Mouse (Mus musculus): Measurements from ENCODE around the gene Sall1. TPM values are rescaled to one million over a fixed set of nuclear protein-coding genes. Genes with fewer than 3 reads are reported as not detected.
A peak's percentile ranks its signal among the peaks of the same experiment; 100 is the strongest.

The Sall1 gene
- polyA plus RNA-seq, 1 experiment from 2014 or later: 5.3 TPM

DNA sequence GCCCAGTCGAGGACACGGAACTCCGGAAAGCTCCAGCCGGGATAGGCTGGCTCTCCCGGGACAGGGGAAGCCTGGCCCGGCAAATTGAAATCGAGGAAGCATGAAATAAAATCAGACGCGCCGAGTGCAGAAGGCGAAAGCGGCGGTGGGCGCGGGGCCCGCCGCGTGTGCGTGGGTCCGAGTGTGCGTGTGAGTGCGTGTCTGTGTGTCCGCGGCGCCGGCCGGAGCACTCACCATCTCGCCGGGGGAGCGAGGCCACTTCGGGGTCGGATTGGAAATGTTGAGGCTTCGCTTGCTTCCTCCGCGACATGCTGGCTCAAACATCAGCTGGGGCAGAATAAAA is 1.9 kb downstream of the Sall1 start:
- H3K4me2 ChIP-seq (ENCODE audit: low read length): peak overlapping the region; percentile 89
- ATAC-seq: no peak
- WGBS: 0% methylated on average over 35 of the region's 35 CpGs
- no peaks in the 10 kb centered on the region for H3K36me3 ChIP-seq (ENCODE audit: control insufficient read depth, insufficient read depth, low read length)
- H3K27ac ChIP-seq (ENCODE audit: low read depth, low read length): peak overlapping the region; percentile 78
- peaks cover 31% of the 10 kb centered on the region for H3K4me1 ChIP-seq (ENCODE audit: control insufficient read depth, insufficient read depth, low read depth, low read length)
- H3K27me3 ChIP-seq (replicated peaks; ENCODE audit: control insufficient read depth, insufficient read depth, low read length): peaks cover 8% of the 10 kb centered on the region
- H3K9me3 ChIP-seq (ENCODE audit: control insufficient read depth, low read length): no peaks in the 10 kb centered on the region
- H3K4me3 ChIP-seq (ENCODE audit: low read length): peak overlapping the region; percentile 53
- peak overlapping the region; percentile 61 for H3K9ac ChIP-seq (ENCODE audit: low read depth, low read length)

DNA sequence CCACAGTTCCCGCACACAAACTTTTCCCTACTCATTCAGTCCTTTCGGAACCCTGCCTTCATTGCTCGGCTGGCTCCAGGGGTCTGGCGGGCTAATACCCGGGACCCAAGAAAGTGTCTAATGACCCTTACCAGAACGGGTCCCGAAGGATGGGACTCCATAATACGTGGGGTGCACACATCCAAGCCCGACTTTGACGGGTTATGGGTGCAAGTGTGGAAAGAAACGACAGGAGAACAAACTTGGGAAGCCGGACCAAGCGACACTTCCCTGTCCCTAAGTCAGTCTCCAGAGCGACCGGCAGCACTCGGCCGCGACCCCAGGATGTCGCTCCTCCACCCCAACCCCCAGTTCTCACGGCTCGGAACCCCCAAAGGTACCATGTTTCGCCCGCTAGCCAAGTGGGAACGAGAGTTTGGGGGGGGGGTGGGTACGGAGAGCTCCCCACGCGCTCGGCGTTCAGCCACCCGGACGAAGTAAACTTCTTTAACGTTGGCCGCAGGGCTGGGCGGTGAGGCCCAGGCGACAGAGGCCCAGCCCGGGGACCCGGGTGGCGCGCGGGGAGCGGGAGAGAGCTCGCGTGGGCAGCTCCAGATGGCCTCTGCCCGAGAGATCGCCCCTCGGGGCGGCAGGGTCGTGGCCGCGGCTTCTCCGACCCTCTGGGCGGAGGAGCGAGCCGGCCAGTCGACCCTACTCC is 2.4 kb downstream of the Sall1 start:
- H3K27ac ChIP-seq (ENCODE audit: low read depth, low read length): peak overlapping the region; percentile 78
- ATAC-seq: no peak
- H3K4me1 ChIP-seq (ENCODE audit: control insufficient read depth, insufficient read depth, low read depth, low read length): peaks cover 28% of the 10 kb centered on the region
- H3K36me3 ChIP-seq (ENCODE audit: control insufficient read depth, insufficient read depth, low read length): no peaks in the 10 kb centered on the region
- no peaks in the 10 kb centered on the region for H3K9me3 ChIP-seq (ENCODE audit: control insufficient read depth, low read length)
- peaks cover 9% of the 10 kb centered on the region for H3K27me3 ChIP-seq (replicated peaks; ENCODE audit: control insufficient read depth, insufficient read depth, low read length)
- H3K9ac ChIP-seq (ENCODE audit: low read depth, low read length): peak overlapping the region; percentile 61
- under 1% methylated on average over 55 of the region's 55 CpGs for WGBS
- H3K4me3 ChIP-seq (ENCODE audit: low read length): peak overlapping the region; percentile 53
- H3K4me2 ChIP-seq (ENCODE audit: low read length): peak overlapping the region; percentile 89

DNA sequence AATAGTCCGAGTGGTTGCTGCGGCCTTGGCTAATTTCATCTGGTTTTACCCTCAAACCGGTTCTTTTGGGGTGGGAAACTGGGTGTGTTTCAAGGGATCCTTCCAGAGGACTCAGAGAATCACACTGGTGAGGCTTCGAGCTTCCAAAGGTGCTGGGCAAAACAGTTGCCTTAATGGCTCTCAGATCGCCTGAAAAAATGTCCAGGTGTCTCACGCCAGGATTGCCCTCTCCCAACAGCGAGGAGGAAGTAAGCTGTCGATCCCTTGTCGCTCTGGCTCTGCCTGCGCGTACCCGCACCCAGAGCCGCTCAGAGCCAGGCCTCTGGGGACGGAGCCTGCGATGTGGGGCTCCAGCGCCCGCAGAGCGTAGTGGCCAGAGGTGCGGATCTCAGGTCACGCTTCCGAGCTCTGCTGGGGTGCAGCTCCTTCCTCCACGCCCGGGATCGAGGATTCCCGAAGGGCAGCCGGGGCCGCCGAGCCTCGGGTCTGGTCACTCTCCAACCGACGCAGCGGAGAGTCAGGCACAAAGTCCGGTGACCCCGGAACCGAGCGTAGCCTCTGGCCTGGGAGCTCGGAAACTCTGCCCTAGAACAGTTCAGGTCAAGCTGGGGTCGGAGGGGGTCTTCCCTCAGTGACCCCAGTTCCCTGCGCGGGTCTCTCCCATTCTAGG is 3.1 kb downstream of the Sall1 start:
- 3% methylated on average over 36 of the region's 40 CpGs for WGBS
- H3K4me2 ChIP-seq (ENCODE audit: low read length): peak overlapping the region; percentile 89
- peak overlapping the region; percentile 78 for H3K27ac ChIP-seq (ENCODE audit: low read depth, low read length)
- no peaks in the 10 kb centered on the region for H3K9me3 ChIP-seq (ENCODE audit: control insufficient read depth, low read length)
- peaks cover 28% of the 10 kb centered on the region for H3K4me1 ChIP-seq (ENCODE audit: control insufficient read depth, insufficient read depth, low read depth, low read length)
- H3K4me3 ChIP-seq (ENCODE audit: low read length): peak overlapping the region; percentile 53
- peak overlapping the region; percentile 61 for H3K9ac ChIP-seq (ENCODE audit: low read depth, low read length)
- H3K36me3 ChIP-seq (ENCODE audit: control insufficient read depth, insufficient read depth, low read length): no peaks in the 10 kb centered on the region
- peaks cover 9% of the 10 kb centered on the region for H3K27me3 ChIP-seq (replicated peaks; ENCODE audit: control insufficient read depth, insufficient read depth, low read length)
- ATAC-seq: no peak

DNA sequence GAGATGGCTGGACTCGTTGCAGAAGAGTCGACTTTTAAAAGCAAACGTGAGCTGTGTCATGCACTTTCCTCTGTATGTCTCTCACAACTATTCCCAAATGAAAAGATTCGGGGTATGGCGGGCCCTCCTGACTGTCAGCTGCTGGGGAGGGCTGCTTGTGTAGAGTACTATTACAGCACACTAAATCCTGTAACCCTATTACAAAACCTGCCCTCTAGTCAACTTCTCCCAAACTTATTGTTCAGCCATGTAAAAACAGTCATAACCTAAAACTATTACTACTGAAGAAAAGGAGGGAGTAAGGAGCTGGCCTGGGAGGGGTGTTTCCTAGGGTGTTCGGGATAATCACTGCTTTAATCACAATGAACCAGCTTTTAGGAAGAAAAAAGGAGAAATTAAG is 4.1 kb downstream of the Sall1 start:
- H3K27me3 ChIP-seq (replicated peaks; ENCODE audit: control insufficient read depth, insufficient read depth, low read length): peaks cover 9% of the 10 kb centered on the region
- H3K4me3 ChIP-seq (ENCODE audit: low read length): peak overlapping the region; percentile 25
- peak overlapping the region; percentile 41 for H3K4me2 ChIP-seq (ENCODE audit: low read length)
- no peak overlapping the region for H3K9ac ChIP-seq (ENCODE audit: low read depth, low read length)
- no peaks in the 10 kb centered on the region for H3K9me3 ChIP-seq (ENCODE audit: control insufficient read depth, low read length)
- 22% methylated on average over 6 of the region's 6 CpGs for WGBS
- H3K27ac ChIP-seq (ENCODE audit: low read depth, low read length): no peak overlapping the region
- H3K36me3 ChIP-seq (ENCODE audit: control insufficient read depth, insufficient read depth, low read length): no peaks in the 10 kb centered on the region
- no peak for ATAC-seq
- H3K4me1 ChIP-seq (ENCODE audit: control insufficient read depth, insufficient read depth, low read depth, low read length): peaks cover 27% of the 10 kb centered on the region

DNA sequence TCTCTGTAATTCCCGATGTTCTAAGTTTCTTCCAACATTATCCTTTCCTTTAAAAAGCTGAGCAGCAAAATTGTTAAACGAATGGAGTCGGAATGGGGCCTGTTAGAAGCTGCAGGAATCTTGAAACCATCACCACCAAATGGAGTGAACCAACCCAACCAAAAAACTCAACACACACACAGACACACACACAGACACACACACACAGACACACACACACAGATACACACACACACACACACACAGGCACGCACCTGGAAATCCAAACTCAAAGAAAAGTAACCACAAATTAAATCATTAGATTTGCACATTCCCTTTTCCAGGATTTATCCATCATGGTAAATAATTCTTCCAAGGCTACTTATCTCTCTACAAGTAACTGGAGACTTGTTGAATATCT is 5.0 kb downstream of the Sall1 start:
- Histone ChIP-seq H3K4me1 (ENCODE audit: control insufficient read depth, insufficient read depth, low read depth, low read length) (peaks cover 25% of the 10 kb centered on the region), H3K9me3 (ENCODE audit: control insufficient read depth, low read length) (no peaks in the 10 kb centered on the region), H3K27ac (ENCODE audit: low read depth, low read length) (no peak overlapping the region), H3K36me3 (ENCODE audit: control insufficient read depth, insufficient read depth, low read length) (no peaks in the 10 kb centered on the region), H3K27me3 (replicated peaks; ENCODE audit: control insufficient read depth, insufficient read depth, low read length) (peaks cover 11% of the 10 kb centered on the region), H3K4me2 (ENCODE audit: low read length) (no peak overlapping the region; the same call in 1 of the 2 replicates), H3K4me3 (ENCODE audit: low read length) (no peak overlapping the region), H3K9ac (ENCODE audit: low read depth, low read length) (no peak overlapping the region)
- no peak for ATAC-seq
- 54% methylated on average over 4 of the region's 4 CpGs for WGBS

DNA sequence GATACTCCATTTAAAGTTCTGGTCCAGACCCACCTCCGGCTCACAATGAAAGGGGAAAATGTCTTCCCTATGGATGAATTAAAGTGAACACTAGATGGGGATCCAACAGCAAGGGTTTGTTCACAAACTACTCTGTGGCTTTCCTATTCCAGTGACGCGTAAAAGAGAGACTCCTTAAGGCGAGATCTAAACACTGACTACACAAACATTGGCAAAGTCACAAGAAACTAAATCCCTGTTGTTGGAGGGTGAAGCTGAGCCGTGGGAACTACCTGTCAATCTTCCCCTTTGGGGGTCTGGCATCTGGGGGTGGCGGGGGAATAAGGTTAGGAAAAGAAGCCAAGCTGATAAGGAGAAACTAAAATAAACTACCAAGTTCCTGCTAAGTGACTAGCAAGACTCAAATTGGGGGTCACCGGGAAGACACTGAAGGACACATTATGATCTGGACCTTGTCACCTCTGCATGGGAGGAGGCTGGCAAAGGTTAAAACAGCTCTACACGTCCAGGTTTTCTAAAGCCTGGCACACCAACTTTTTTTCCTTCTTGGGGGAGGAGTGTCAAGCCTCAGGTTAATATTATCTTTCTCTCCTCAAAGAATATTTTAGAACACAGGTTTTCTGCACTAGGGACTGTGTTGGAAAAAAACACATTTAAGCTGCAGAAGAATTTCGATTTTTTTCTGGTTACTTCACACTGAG is 6.3 kb downstream of the Sall1 start:
- H3K4me1 ChIP-seq (ENCODE audit: control insufficient read depth, insufficient read depth, low read depth, low read length): peaks cover 13% of the 10 kb centered on the region

DNA sequence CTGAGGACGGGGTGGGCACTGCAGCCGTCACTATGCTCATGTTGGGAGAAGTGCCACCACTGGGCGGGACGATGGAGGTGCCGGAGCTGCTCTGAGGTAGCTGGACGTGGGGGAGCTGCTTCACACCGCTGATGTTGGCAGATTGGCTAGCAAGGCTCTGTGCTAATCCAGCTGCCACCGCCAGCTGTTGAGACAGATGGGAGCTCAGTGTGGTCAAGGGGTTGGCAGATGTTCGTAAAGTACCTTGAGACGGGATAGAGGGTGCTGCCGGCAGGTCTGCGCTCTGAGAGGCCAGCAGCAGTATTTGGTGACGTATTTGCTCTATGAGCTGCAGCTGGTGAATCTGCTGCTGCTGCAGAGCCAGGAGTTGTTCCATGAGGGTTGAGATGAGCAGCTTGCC is 11.6 kb downstream of the Sall1 start:
- H3K27ac ChIP-seq (ENCODE audit: low read depth, low read length): no peak overlapping the region
- H3K9ac ChIP-seq (ENCODE audit: low read depth, low read length): no peak overlapping the region
- H3K4me1 ChIP-seq (ENCODE audit: control insufficient read depth, insufficient read depth, low read depth, low read length): no peaks in the 10 kb centered on the region
- no peak for ATAC-seq
- H3K9me3 ChIP-seq (ENCODE audit: control insufficient read depth, low read length): no peaks in the 10 kb centered on the region
- H3K36me3 ChIP-seq (ENCODE audit: control insufficient read depth, insufficient read depth, low read length): no peaks in the 10 kb centered on the region
- H3K27me3 ChIP-seq (replicated peaks; ENCODE audit: control insufficient read depth, insufficient read depth, low read length): peaks cover 9% of the 10 kb centered on the region
- no peak overlapping the region for H3K4me3 ChIP-seq (ENCODE audit: low read length)
- WGBS: 85% methylated on average over 13 of the region's 13 CpGs
- no peak overlapping the region for H3K4me2 ChIP-seq (ENCODE audit: low read length)

More for the DNA sequence above, 6.3 kb downstream of the Sall1 start:
- 0 out of 2 replicates have a peak overlapping the region, but pooled peaks have one; percentile 39 for H3K27ac ChIP-seq (ENCODE audit: low read depth, low read length)
- peaks cover 11% of the 10 kb centered on the region for H3K27me3 ChIP-seq (replicated peaks; ENCODE audit: control insufficient read depth, insufficient read depth, low read length)
- no peak overlapping the region for H3K9ac ChIP-seq (ENCODE audit: low read depth, low read length)
- peak overlapping the region; percentile 22 for H3K4me2 ChIP-seq (ENCODE audit: low read length)
- H3K36me3 ChIP-seq (ENCODE audit: control insufficient read depth, insufficient read depth, low read length): no peaks in the 10 kb centered on the region
- H3K9me3 ChIP-seq (ENCODE audit: control insufficient read depth, low read length): no peaks in the 10 kb centered on the region
- 13% methylated on average over 9 of the region's 9 CpGs for WGBS
- ATAC-seq: no peak
- H3K4me3 ChIP-seq (ENCODE audit: low read length): no peak overlapping the region

DNA sequence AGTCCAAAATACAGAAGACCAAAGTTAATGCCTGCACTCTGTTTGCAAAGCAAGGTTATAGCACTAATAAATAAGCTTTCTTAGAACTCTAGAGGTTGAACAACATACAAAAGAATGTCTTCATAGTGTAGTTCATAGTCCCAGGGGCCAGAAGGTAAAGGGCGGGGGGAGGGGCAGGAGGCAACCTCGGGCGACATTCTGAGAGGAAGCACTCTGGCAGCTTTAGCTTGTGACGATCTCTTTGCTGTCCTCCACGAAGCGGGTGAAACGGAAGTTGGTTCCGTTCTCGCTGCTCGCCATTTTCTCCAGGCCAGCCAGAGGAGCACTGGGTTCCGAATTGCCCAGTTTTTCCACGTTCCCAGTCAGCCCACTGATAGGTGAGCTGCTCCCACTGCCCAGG is 15.8 kb downstream of the Sall1 start:
- Histone ChIP-seq H3K4me1 (ENCODE audit: control insufficient read depth, insufficient read depth, low read depth, low read length) (peaks cover 9% of the 10 kb centered on the region), H3K4me3 (ENCODE audit: low read length) (no peak overlapping the region), H3K9ac (ENCODE audit: low read depth, low read length) (no peak overlapping the region), H3K4me2 (ENCODE audit: low read length) (no peak overlapping the region), H3K9me3 (ENCODE audit: control insufficient read depth, low read length) (no peaks in the 10 kb centered on the region), H3K27ac (ENCODE audit: low read depth, low read length) (no peak overlapping the region), H3K36me3 (ENCODE audit: control insufficient read depth, insufficient read depth, low read length) (no peaks in the 10 kb centered on the region), H3K27me3 (replicated peaks; ENCODE audit: control insufficient read depth, insufficient read depth, low read length) (peaks cover 5% of the 10 kb centered on the region)
- 64% methylated on average over 12 of the region's 12 CpGs for WGBS
- ATAC-seq: no peak

DNA sequence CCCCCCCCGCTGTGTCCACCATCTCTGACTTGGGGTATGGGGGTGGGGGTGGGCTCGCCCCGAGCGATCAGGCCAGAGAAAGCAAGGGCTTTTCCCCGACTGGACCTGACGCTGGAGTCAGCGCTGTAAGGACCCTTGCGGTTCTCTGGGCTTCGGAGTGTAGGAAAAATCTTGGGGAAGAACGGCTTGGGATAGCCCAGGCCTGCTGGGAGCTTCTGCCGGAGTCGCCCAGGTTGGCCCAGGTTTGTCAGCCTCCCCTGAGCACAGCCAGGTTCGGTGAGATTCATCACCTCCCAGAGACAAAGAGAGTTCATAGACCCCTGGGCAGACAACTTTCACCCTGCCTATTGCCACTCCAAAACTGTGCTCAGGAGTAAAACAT is 17.8 kb downstream of the Sall1 start:
- WGBS: 8% methylated on average over 9 of the region's 13 CpGs
- H3K4me2 ChIP-seq (ENCODE audit: low read length): peak overlapping the region; percentile 65
- 0 out of 2 replicates have a peak, but pooled peaks have one; percentile 34 for ATAC-seq
- peak overlapping the region; percentile 51; the same call in 1 of the 2 replicates for H3K9ac ChIP-seq (ENCODE audit: low read depth, low read length)
- no peak overlapping the region; the same call in 1 of the 2 replicates for H3K27ac ChIP-seq (ENCODE audit: low read depth, low read length)
- H3K36me3 ChIP-seq (ENCODE audit: control insufficient read depth, insufficient read depth, low read length): no peaks in the 10 kb centered on the region
- peaks cover 9% of the 10 kb centered on the region for H3K4me1 ChIP-seq (ENCODE audit: control insufficient read depth, insufficient read depth, low read depth, low read length)
- no peaks in the 10 kb centered on the region for H3K9me3 ChIP-seq (ENCODE audit: control insufficient read depth, low read length)
- peaks cover 5% of the 10 kb centered on the region for H3K27me3 ChIP-seq (replicated peaks; ENCODE audit: control insufficient read depth, insufficient read depth, low read length)
- peak overlapping the region; percentile 34 for H3K4me3 ChIP-seq (ENCODE audit: low read length)

Measured in hindbrain, embryonic 16.5 days (tissue).